Mouse (Mus musculus): Measurements from ENCODE around the gene Methig1. TPM values are rescaled to one million over a fixed set of nuclear protein-coding genes. Genes with fewer than 3 reads are reported as not detected.

The Methig1 gene
- 1.4 and 2.2 TPM in 2 replicates for polyA plus RNA-seq (2012; rRNA removed)

DNA sequence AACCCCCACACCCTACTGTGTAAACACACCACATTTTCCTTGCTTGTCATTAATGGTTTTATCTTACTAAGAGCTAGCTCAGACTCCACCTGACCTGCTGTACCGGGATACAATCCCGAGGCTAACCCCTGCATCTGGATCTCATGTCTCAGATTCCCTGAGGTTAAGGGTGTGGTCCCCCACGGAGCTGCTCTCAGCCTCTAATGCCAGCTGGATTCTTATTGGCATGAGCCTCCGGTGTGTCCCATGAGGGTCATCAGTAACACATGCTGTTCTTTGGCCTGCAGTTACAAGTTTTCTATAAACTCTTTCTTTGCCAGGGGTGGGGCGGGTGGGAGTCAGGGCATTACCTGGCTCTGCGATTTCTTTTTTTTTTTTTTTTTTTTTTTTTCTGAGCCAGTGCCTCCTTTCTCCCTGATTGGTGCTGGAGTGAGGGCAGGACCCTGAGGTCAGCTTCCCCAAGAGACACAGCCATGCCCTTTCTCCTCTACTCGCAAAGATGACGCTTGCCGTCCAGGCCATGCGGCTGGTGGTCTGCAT is at the start of gene Methig1, which contains the start of gene Mettl7a2:
TSS of gene Methig1 (plus strand) at position 439 of the 540 bp plus-strand sequence.
TSS of gene Mettl7a2 (plus strand) at position 490 of the 540 bp plus-strand sequence.

DNA sequence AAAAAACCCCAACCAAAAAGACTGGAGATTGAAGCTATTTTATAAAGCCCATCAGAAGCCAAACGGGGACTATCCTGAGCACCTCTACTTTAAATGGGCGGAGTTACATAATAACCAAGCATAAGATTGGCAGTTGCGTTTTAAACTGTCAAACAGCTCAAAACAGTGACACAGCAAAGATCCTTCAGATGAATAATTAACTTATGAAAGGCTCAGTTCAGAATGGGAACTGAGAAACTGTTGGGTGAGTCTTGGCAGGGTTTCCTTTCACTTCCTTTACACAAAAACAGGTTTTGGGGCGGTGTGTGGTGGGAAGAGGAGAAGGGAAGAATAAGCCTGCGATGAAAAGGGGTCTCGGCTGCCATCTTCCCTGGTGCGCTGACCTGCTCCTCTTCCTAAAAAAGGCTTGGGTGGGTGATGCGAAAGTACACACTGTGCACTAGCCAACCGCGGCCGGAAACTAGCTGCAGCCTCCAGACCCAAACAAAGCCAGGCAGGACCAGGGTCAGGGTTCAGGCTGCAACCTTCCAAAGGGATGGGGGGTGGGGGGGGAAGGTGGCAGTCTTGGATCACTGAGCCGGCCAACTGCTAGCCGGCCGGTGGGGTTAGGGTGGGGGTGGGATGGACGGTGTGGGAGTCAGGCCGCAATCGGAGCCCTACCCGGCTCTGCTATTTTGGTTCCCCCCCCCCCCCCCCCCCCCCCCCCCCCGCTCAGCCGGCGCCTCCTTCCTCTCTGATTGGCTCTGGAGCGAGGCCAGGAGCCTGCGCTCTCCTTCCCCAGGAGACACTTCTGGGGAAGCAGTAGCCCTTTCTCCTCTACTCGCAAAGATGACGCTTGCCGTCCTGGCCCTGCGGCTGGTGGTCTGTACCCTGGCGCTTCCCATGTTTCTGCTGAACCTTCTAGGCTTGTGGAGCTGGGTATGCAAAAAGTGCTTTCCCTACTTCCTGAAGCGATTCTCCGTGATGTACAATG is 48.6 kb upstream of the Methig1 start, which contains the start of gene Mettl7a1:
TSS of gene Mettl7a1 (plus strand) at position 122 of the 973 bp plus-strand sequence.

DNA sequence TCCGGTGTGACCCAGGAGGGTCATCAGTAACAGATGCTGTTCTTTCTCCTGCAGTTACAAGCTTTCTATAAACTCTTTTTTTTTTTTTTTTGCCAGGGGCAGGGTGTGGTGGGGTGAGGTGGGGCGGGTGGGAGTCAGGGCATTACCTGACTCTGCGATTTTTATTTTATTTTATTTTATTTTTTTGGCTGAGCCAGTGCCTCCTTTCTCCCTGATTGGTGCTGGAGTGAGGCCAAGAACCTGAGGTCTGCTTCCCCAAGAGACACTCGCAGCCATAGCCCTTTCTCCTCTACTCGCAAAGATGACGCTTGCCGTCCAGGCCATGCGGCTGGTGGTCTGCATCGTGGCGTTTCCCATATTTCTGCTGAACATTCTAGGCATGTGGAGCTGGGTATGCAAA is 18.3 kb upstream of the Methig1 start, which contains the start of gene Mettl7a3:
TSS of gene Mettl7a3 (plus strand) at position 301 of the 400 bp plus-strand sequence.

DNA sequence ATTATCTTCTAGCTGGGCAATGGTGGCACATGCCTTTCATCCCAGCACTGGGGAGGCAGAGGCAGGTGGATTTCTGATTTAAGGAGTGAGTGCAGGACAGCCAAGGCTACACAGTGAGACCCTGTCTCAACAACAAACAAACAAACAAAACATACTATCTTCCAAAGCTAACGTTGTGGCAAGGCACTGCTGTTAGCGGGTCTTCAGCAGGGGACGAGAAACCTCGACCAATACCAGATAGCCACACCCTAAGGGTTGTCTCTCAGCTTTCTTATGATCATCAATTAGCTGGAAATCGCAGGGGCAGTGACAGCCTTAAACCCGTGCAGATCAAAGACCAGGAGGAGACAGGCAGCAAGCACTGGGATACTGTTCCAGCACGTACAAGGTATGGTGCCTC is 11.3 kb downstream of the Methig1 start, which contains the start of gene Higd1c:
TSS of gene Higd1c (plus strand) at position 301 of the 400 bp plus-strand sequence.

DNA sequence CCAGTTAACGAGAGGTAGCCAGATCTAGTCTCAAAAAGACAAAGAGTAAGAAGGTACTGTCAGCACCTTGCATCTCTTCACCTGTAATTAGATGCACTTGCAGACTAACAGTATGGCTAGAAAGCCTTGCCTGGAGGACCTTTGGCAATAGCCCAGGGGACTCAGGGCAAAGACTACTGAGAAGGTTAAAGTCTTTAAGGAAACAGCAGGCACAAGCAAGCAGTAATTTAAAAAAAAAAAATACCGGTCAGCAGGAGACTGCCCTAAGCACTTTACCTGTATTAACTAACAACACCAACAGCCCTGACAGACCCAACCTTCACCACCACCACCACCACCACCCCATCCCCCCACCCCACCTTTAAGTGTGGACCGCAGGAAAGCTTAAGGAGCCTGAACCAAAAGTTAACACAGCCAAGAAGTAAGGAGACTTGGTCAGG is 68.8 kb downstream of the Methig1 start, which contains the start of gene Gm5475:
TSS of gene Gm5475 (plus strand) at position 390 of the 440 bp plus-strand sequence.

DNA sequence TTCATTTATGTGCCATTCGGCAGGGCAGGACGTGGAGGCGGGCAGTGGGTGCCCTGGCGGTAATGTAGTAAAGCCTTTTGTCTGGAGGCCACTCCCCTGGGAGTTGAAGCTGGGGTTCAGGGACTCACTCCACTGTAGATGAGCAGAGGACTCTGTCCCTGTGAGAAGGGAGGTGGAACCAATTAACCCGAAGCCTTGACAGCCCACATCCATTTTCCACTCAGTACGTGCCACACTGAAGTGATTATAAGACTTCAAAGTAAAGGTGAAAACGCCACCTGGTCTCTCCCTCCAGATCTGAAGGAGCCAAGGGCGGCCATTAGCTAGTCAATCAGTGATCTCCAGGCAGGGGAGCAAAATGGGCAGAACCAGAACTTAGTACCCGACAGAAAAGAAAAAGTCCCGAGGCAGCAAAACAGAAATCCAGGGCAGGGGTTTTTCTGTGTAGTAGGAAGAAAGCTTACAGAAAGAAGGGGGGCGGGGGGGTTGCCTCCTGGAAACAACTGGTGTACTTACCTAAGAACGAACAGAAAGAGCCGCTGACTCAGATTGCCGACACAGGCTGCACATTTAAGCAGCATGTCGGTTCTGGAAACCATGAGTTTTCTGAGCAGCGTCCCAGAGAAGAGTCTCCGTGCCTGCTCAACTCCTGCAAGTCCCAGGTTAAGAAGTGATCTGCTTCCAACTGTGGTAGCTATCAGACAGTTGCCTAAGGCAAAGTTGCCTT is 71.6 kb downstream of the Methig1 start, which contains the start of gene Slc11a2:
TSS of gene Slc11a2 (minus strand) at position 677 of the 727 bp plus-strand sequence.

Other genes starting within 250 kb of the Methig1 start
- gene Atf1, start 125.3 kb upstream of the Methig1 start, polyA plus RNA-seq (2012; rRNA removed): 33.6 and 37.1 TPM in 2 replicates
- gene Tmprss12, start 72.3 kb upstream of the Methig1 start, polyA plus RNA-seq (2012; rRNA removed): 0.21 and 0.23 TPM in 2 replicates
- 83.1 and 83.6 TPM in 2 replicates for gene Mettl7a1, start 49.0 kb upstream of the Methig1 start, polyA plus RNA-seq (2012; rRNA removed)
- 2.6 and 3.4 TPM in 2 replicates for gene Mettl7a3, start 18.2 kb upstream of the Methig1 start, polyA plus RNA-seq (2012; rRNA removed)
- gene Mettl7a2, start 51 bp downstream of the Methig1 start, polyA plus RNA-seq (2012; rRNA removed): 9.7 and 18.0 TPM in 2 replicates
- gene Higd1c, start 11.4 kb downstream of the Methig1 start, polyA plus RNA-seq (2012; rRNA removed): not detected in 2 replicates
- gene Gm5475, start 69.0 kb downstream of the Methig1 start, polyA plus RNA-seq (2012; rRNA removed): 0.07 TPM in 1 of 2 replicates, not detected in the other
- 33.4 and 40.0 TPM in 2 replicates for gene Slc11a2, start 71.9 kb downstream of the Methig1 start, polyA plus RNA-seq (2012; rRNA removed)
- 41.4 and 44.8 TPM in 2 replicates for gene Letmd1, start 115.9 kb downstream of the Methig1 start, polyA plus RNA-seq (2012; rRNA removed)
- 2.1 and 2.4 TPM in 2 replicates for gene Csrnp2, start 142.3 kb downstream of the Methig1 start, polyA plus RNA-seq (2012; rRNA removed)
- 4.6 and 8.1 TPM in 2 replicates for gene Tfcp2, start 198.9 kb downstream of the Methig1 start, polyA plus RNA-seq (2012; rRNA removed)
- gene Pou6f1, start 246.8 kb downstream of the Methig1 start, polyA plus RNA-seq (2012; rRNA removed): 11.7 and 16.0 TPM in 2 replicates